Mouse (Mus musculus) heart, postnatal 0 days (tissue): Measurements from ENCODE around the gene Fxyd1. TPM values are rescaled to one million over a fixed set of nuclear protein-coding genes. Genes with fewer than 3 reads are reported as not detected.

Source experiments
- ATAC-seq: fragments of 200-750 bp; cut with Nextera tagmentation; 2 replicates; pipeline ENCODE4 v1.8.0; 2017; ENCODE audit warnings: low read depth, moderate number of reproducible peaks, moderate library complexity; ENCODE audit not compliant: insufficient read depth
- DNase-seq: peaks from one replicate; pipeline ENCODE4 v3.0.0-alpha.2; 2016; ENCODE audit warnings: low spot score
- H3K27ac ChIP-seq: fragments of 300-500 bp; sonication (generic); 2 replicates; pipeline ENCODE4 v1.5.1; 2014; ENCODE audit warnings: low read depth, mild to moderate bottlenecking
- H3K27me3 ChIP-seq: fragments of 300-500 bp; sonication (generic); 2 replicates; pipeline ENCODE4 v1.6.1; 2014; ENCODE audit warnings: low read length, mixed read lengths; ENCODE audit not compliant: control insufficient read depth, insufficient read depth
- H3K36me3 ChIP-seq: fragments of 300-500 bp; sonication (generic); replicated peaks from 2 replicates; pipeline ENCODE4 v1.6.1; 2014; ENCODE audit warnings: low read length, mixed read lengths; ENCODE audit not compliant: control insufficient read depth, insufficient read depth
- H3K4me1 ChIP-seq: fragments of 300-500 bp; sonication (generic); 2 replicates; pipeline ENCODE4 v1.6.1; 2014; ENCODE audit warnings: antibody characterized with exemption; ENCODE audit not compliant: control insufficient read depth, insufficient read depth
- H3K4me2 ChIP-seq: fragments of 300-500 bp; sonication (generic); 2 replicates; pipeline ENCODE4 v1.6.1; 2014; ENCODE audit warnings: low read depth, mild to moderate bottlenecking, low read length, moderate library complexity
- H3K4me3 ChIP-seq: fragments of 300-500 bp; sonication (generic); 2 replicates; pipeline ENCODE4 v1.5.1; 2014; ENCODE audit warnings: low read depth, low read length
- H3K9ac ChIP-seq: fragments of 300-500 bp; sonication (generic); replicated peaks from 2 replicates; pipeline ENCODE4 v1.6.1; 2014; ENCODE audit warnings: low read depth, low read length, mixed read lengths
- H3K9me3 ChIP-seq: fragments of 300-500 bp; sonication (generic); replicated peaks from 2 replicates; pipeline ENCODE4 v1.6.1; 2016; ENCODE audit warnings: low read length; ENCODE audit not compliant: control insufficient read depth
- CTCF ChIP-seq: IDR thresholded peaks from 2 replicates; pipeline ENCODE4 v1.5.1; 2016; ENCODE audit warnings: antibody characterized with exemption, control low read depth, low read depth
- EP300 ChIP-seq: IDR thresholded peaks from 2 replicates; pipeline ENCODE4 v1.6.1; 2016; ENCODE audit warnings: antibody characterized with exemption, low read depth
- WGBS: fragments of 180-500 bp; shearing (Covaris S2); extraction: QIAGEN DNeasy Blood & Tissue Kit; methylation state at CpG from one replicate; pipeline ENCODE4 v1.1.7; 2014; 5-methylcytosine and 5-hydroxymethylcytosine counted together
- polyA plus RNA-seq: library from polyadenylated mRNA; unstranded; fragments of >200 nt; fragmentation: Nextera tagmentation; extraction: Ambion mirVana; gene quantifications from 2 replicates; pipeline ENCODE4 v1.2.1, GENCODE M21; 2015
- total RNA-seq: library from RNA; depleted of rRNA; stranded (reverse); fragments of >200 nt; gene quantifications from 2 replicates; pipeline ENCODE4 v1.2.3, GENCODE M21; 2014; ENCODE audit warnings: low replicate concordance

Fxyd1 gene
- total and polyA plus RNA-seq, 2 experiments from 2014 or later = 499 to 1,579 TPM

DNA sequence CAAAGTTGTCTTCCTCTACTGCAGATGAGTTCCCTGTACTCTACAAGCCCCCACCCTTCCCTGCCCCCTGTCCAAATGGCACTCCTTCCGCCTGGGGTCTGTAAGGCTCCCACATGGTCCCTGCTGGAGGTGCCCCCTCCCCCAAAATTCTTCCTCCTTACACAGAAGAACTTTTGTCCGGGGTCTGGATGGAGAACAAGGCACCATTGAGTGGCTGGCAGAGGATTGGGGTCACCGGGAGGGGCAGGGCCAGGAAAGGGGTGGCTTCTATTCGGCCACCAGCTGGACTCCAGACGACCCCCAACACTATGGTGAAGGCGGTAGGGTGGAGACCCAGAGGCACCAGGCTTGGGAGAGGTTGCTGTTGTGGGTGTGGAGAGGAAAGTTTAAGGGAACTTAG is 20.5 kb upstream of the Fxyd1 start:
- WGBS = 56% methylated on average over 6 of the region's 6 CpGs
- DNase-seq (no peak), ATAC-seq (no peak)
- TF ChIP-seq CTCF (no peak), EP300 (no peak)
- no peak overlapping the region for H3K9ac ChIP-seq
- no peaks in the 10 kb centered on the region for H3K36me3 ChIP-seq
- H3K4me1 ChIP-seq = no peaks in the 10 kb centered on the region
- no peaks in the 10 kb centered on the region; the same call in 1 of the 2 replicates for H3K27me3 ChIP-seq
- H3K9me3 ChIP-seq = no peaks in the 10 kb centered on the region
- no peak overlapping the region for H3K27ac ChIP-seq
- H3K4me2 ChIP-seq = no peak overlapping the region
- no peak overlapping the region for H3K4me3 ChIP-seq

- no peak within 1 kb of the TSS for H3K4me2 ChIP-seq
- TF ChIP-seq EP300 (no peak), CTCF (no peak)
- no peaks in the 10 kb centered on the region for H3K4me1 ChIP-seq
- no peaks in the 10 kb centered on the region for H3K9me3 ChIP-seq
- H3K27me3 ChIP-seq = no peaks in the 10 kb centered on the region; the same call in 1 of the 2 replicates
- H3K36me3 ChIP-seq = no peaks in the 10 kb centered on the region
- H3K4me3 ChIP-seq = no peak within 1 kb of the TSS
- no peak within 1 kb of the TSS for H3K9ac ChIP-seq
- ATAC-seq (no peak), DNase-seq (no peak)
- no peak within 1 kb of the TSS for H3K27ac ChIP-seq
- WGBS = 54% methylated on average over 5 of the region's 5 CpGs
Measured at GRCm38 (mm10) chr7:31076492-31076891, 19.5 kb upstream of the Fxyd1 start, which contains the start of gene Fxyd3. Gene Fxyd3, minus strand, starts transcription at chr7:31076704.

- no peak for TF ChIP-seq EP300
- no peak for TF ChIP-seq CTCF
- DNase-seq = no peak
- H3K4me1 ChIP-seq = no peaks in the 10 kb centered on the region
- WGBS = 62% methylated on average over 5 of the region's 5 CpGs
- ATAC-seq = no peak
- no peak overlapping the region for H3K27ac ChIP-seq
- no peaks in the 10 kb centered on the region for H3K36me3 ChIP-seq
- H3K9me3 ChIP-seq = no peaks in the 10 kb centered on the region
- H3K9ac ChIP-seq = no peak overlapping the region
- no peak overlapping the region for H3K4me2 ChIP-seq
- no peaks in the 10 kb centered on the region; the same call in 1 of the 2 replicates for H3K27me3 ChIP-seq
- H3K4me3 ChIP-seq = no peak overlapping the region
Measured at GRCm38 (mm10) chr7:31074713-31075069, 17.7 kb upstream of the Fxyd1 start.

DNA sequence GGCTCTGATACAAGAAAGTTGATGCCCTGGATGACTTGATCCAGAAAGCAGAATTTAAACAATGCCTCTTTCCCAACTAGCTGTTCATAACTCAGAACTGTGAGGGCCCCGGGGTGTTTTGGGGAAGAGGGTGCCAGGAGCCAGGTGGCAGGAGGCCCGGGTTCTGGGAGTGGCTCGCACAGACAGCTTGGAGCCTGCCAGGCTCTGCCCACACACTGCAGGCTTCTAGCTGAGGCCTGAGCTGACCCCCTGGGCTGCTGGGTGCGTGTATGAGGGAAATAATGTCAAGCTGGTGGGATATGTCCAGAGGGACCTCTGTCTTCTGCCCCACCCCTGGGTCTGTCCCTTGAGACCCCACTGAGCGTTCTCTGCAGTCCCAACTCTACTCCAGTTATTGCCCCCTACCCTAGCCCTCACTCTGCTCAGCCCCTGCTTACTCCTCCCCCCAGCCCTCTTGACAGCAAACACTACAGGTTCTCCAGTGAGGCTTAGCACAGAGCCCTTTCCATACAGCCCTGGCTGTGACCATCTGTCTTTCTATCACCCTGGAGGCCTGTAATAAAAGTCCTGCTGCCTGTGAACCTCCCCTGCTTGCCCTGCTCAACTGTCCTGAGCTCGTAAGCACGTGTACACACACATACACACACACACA is 17.2 kb upstream of the Fxyd1 start:
- TF ChIP-seq EP300 (no peak), CTCF (no peak)
- Histone ChIP-seq H3K9me3 (no peaks in the 10 kb centered on the region), H3K27ac (no peak overlapping the region), H3K36me3 (no peaks in the 10 kb centered on the region), H3K4me1 (no peaks in the 10 kb centered on the region), H3K4me2 (no peak overlapping the region), H3K27me3 (no peaks in the 10 kb centered on the region; the same call in 1 of the 2 replicates), H3K4me3 (no peak overlapping the region), H3K9ac (no peak overlapping the region)
- ATAC-seq (no peak), DNase-seq (no peak)
- WGBS = 64% methylated on average over 7 of the region's 7 CpGs

DNA sequence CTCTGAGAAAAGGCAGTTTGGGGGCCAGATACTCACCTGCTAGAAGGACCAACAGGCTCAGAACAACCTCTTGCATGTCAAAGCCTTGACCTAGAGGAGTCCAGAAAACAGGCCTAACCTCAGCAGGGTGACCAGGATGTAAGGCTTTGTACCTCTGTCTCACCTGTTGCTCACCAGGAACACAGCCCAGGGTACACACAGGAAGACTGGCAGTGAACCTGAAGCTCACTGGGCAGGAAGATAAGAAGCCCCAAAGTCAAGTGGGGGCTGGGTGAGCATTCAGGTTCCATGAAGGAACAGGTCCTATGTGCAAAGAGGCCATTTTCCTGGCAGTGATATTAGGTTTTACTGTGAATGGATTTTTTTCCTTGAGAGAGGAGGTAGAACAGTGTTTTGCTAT is 16.5 kb upstream of the Fxyd1 start:
- H3K27ac ChIP-seq = no peak overlapping the region
- no peaks in the 10 kb centered on the region for H3K36me3 ChIP-seq
- no peaks in the 10 kb centered on the region for H3K4me1 ChIP-seq
- no peaks in the 10 kb centered on the region; the same call in 1 of the 2 replicates for H3K27me3 ChIP-seq
- H3K4me2 ChIP-seq = no peak overlapping the region
- ATAC-seq (no peak), DNase-seq (no peak)
- no peak for TF ChIP-seq CTCF
- TF ChIP-seq EP300 = no peak
- no peaks in the 10 kb centered on the region for H3K9me3 ChIP-seq
- no peak overlapping the region for H3K9ac ChIP-seq
- H3K4me3 ChIP-seq = no peak overlapping the region

DNA sequence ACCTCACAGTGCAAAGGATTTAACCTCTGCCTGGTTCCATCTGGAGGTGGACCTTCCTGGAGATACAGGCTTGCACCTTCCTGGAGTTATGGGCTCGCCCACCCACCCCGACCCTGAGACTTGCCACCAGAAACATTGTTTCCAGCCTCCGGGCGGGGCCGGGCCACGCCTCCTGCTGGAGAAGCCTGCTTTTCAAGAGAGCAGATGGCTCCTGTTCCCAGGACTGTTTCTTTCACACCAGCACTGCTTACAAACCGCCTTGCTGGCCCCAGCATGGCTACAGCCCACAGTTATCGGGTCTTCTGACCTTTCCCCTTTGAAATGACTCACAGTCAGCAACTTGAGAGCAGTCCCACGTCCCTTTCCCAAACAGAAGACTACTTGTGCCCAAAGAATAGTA is 15.3 kb upstream of the Fxyd1 start:
- ATAC-seq = no peak
- H3K4me3 ChIP-seq = no peak overlapping the region
- no peak for TF ChIP-seq CTCF
- TF ChIP-seq EP300 = no peak
- H3K4me2 ChIP-seq = no peak overlapping the region
- no peak for DNase-seq
- H3K9ac ChIP-seq = no peak overlapping the region
- WGBS = 55% methylated on average over 9 of the region's 9 CpGs
- no peaks in the 10 kb centered on the region for H3K27me3 ChIP-seq
- H3K36me3 ChIP-seq = no peaks in the 10 kb centered on the region
- H3K9me3 ChIP-seq = no peaks in the 10 kb centered on the region
- no peak overlapping the region for H3K27ac ChIP-seq
- H3K4me1 ChIP-seq = no peaks in the 10 kb centered on the region
